Mouse (Mus musculus): ENCODE measurements at regions not wholly inside any gene's neighbourhood (a gene's known extent, or its start where the extent isn't known, plus 50 kb on each side); places are given as distances from the start of the nearest gene placed in this dataset.

- no peak for DNase-seq (ENCODE audit: low spot score in 2 of 2)
These were observed 126.6 kb upstream of the Pkdcc start for GRCm38 (mm10) chr17:83088471-83088870.

DNA sequence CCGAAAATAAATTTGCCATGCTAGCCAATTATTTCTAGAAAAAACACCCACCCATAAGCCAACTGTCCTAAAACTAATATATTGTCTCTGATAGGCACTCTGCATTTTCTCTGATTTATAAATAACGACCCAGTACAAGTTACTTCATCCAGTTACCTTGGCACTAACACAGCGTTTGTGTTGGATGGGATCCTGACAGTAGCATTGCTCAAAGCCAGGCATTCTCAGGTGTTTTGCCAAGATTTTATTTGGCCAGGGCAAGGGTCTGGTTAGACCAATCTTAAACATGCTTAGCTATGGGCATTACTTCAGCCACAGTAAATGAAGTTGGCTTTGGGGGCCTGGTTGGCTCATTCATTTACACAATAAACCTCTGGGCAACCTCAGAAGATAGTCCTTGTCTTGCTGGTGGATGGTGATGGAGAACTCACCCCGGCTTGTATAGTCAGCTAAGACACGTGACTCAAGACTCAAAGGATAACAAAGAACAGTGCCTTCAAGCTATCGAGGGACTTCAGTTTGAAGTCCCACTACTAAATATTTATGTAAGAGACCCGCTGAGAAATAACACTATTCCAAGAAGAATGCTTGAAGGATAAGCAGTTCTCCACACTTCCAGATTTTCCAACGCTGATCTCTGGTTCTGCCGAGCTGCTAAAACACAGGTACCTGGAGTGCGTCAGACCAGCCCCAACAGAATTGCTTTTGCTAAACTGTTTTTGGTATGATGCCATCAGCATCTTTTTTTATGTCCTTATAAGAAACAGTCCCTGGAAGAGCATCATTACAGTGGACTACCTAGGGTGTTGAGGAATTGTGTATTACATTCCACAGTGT, 125.0 kb upstream of the Pkdcc start:
- no peak for DNase-seq (ENCODE audit: low spot score in 2 of 2)

- no peak for DNase-seq (ENCODE audit: low spot score in 2 of 2)
These were observed 121.2 kb upstream of the Pkdcc start for GRCm38 (mm10) chr17:83093862-83094261.

GRCm38 (mm10) chr17:83096451-83096850, 118.6 kb upstream of the Pkdcc start:
- DNase-seq (ENCODE audit: low spot score in 2 of 2): no peak

DNA sequence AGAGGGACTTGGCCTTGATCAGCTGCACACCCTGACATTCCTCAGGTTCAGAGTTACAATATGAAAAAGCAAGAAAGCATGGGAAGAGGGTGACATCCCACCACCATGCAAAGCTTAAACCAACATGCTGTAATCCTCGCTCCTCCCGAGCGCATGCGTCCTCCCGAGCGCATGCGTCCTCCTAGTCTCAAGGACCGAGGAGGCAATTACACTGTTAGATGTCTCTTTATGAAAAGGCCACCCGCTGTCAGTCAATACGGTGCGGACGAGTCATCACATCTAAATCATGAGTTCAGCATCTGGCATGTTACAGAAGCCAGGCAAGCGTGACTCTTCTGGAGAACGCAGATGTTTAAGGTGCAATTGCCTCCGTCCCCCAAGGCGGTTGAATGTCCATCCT, 117.1 kb upstream of the Pkdcc start:
- DNase-seq (ENCODE audit: low spot score in 2 of 2): no peak

DNA sequence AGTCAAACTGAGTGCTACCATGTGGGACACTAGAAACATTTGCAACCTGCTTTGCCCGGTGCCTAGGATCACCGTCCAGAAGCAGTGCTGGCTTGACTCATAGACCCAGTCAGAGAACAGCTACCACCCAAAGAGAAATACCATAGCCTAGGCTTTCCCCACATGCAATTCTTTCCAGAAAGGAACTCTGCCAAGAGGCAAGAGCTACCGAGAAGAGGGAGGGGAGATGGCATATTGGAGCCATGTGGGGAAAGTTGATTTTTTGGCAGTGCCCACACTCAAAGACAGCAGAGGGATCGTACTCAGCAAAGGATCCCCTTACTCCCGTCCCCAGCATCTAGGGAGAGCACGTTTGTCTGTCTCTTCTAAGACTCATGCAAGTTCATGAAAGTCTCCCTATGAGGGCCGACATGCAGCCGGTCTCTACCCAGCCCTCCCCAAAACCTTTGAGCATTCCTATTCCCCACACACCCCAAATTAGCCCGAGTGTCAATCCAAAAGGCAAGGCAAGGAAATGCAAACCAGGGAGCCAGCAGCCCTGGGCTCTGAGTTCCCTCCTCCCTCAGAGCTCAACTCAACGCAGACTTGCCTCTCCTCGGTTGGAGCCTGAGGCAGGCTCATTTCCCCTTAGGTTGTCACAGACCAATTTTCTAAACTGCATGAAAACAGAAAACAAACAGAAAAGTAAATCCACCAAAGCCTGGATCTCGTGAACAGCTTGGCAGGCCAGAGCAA, 116.2 kb upstream of the Pkdcc start:
- no peak for DNase-seq (ENCODE audit: low spot score in 2 of 2)

DNA sequence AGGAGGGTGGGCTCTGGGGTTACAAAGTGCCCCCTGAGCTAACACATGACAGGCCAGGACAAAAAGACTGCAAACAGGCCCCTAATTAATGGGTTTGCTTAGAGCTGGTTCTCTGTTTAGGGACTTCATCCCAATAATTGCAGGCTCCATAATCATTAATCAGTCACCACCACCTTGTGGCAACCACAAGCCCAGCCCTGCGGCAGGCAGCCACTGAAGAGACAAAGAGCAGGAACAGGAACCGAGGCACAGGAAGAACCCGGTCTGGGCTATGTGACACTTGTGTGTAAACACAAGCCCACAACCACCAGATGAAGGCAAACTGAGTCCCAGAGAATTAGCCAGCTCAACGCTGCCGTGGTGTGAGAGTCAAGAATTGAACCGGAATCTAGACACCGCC, 114.1 kb upstream of the Pkdcc start:
- DNase-seq (ENCODE audit: low spot score in 2 of 2): no peak

DNA sequence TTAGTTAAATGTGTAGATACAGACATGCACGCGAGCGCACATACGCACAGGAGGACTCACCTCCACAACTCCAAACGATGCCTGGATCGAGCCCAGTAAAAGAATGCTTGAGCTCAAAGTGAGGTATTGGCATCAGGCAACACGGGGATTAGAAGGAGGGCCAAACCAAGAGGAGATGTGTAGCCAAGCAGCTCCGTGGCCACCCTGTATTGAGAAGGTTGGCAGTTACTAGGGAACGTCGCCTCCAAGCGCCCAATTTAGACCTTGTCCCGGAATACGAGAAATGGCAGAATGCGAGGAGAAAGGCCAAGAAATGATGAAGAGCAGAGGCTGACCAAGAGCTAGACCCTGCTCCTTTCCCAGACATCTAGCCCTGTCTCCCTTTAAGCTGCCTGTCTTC, 113.3 kb upstream of the Pkdcc start:
- DNase-seq (ENCODE audit: low spot score in 2 of 2): no peak

- DNase-seq (ENCODE audit: low spot score in 2 of 2): no peak
These were observed 112.2 kb upstream of the Pkdcc start for GRCm38 (mm10) chr17:83102675-83103412.

DNA sequence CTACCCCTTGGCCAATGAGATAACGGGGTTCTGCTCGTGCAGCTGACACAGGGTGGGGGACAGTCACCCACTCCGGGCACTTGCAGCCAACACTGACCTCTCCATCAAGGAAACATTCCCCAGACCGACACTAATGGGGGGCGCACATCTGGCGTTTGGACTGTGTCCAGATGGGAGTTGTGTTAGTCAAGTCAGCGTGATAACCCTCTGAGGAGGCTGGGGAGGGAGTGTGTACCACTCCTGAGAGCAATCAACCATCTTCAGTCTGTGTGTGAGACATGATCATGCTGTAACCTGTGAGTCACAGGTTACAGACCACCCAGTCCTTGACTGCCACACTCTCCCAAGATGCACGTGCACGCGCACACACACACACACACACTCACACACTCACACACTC, 106.9 kb upstream of the Pkdcc start:
- no peak for DNase-seq (ENCODE audit: low spot score in 2 of 2)

GRCm38 (mm10) chr17:83109792-83110440, 105.2 kb upstream of the Pkdcc start:
- DNase-seq (ENCODE audit: low spot score in 2 of 2): peak; percentile 65 to 66

DNA sequence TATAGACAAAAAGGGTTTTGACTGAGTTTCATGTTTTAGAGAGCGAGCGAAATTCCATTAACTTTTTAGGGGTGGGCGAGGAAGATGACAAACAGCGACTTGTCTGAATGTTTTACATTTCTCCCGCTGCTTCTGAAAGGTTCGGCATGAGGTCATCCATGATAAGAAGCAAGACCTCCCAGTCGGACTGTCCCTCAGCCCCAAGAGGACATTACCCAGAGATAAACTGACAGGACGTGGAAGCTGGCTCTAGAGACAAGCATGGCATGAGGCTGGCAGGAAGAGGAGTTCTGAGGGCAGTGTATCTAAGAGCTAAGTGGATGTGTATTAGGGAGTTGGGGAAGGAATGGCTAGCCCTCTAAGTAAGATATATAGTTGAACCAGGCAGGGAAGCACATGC, 104.5 kb upstream of the Pkdcc start:
- no peak for DNase-seq (ENCODE audit: low spot score in 2 of 2)

GRCm38 (mm10) chr17:83115146-83115545, 99.9 kb upstream of the Pkdcc start:
- DNase-seq (ENCODE audit: low spot score in 2 of 2): no peak

- no peak for DNase-seq (ENCODE audit: low spot score in 2 of 2)
These were observed 99.1 kb upstream of the Pkdcc start for GRCm38 (mm10) chr17:83115832-83116480.

- no peak for DNase-seq (ENCODE audit: low spot score in 2 of 2)
These were observed 94.3 kb upstream of the Pkdcc start for GRCm38 (mm10) chr17:83120665-83121232.

- peak in 1 of 2 experiments; percentile 48 for DNase-seq (ENCODE audit: low spot score in 2 of 2)
These were observed 92.4 kb upstream of the Pkdcc start for GRCm38 (mm10) chr17:83122525-83123280.

GRCm38 (mm10) chr17:83125057-83125456, 90.0 kb upstream of the Pkdcc start:
- no peak for DNase-seq (ENCODE audit: low spot score in 2 of 2)

DNA sequence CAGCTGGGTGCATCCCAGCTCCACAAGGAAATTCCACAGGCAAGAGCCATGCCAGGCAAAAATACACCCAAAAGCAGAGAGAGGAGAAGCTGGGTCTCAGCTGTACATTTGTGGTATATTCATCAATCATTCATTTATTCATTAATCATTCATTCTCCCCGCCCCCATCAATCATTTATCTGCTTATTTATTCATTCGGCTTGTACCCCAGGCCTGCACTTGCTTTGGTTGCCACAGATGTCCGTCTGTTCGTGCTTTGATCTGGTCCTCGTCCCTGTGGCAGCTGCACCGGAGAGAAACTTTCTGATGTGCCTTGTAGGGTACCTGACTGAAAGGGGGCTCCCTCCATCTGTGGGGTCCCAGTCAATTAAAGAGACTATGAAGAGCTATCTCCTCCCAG, 87.2 kb upstream of the Pkdcc start:
- DNase-seq (ENCODE audit: low spot score in 2 of 2): no peak

DNA sequence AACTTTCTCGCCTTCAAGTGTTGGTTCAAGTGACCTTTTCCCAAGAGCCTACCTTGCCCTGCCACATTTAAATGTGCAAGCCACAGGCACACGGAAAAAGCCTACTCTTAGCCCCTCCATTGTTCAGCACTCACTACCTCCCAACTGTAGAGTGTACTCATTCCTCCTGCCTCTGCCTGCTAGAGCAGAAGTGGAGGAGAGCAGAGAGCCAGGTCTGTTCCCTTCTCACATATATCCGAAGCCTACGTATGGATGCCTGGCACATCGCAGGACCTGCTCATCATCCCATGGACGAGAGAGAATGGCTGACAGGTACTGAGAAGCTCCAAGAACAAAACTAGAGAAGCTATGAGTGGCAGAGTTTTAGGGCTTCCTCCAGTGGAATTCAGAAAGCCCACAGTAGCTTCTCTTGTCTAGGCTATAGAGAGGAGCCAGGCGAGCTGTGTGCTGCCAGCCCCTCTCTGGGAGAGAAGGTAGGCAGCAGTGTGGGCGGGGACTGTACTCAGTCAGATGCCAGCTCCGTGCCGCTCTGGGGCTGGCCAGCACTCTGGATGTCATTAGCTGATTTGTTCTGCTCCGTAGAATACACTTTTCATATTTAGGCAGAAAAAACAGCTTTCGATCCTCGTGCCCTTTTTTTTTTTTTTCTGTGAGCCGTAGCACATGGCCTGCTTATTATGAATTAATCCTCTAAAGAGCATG, 86.1 kb upstream of the Pkdcc start:
- DNase-seq (ENCODE audit: low spot score in 2 of 2): peak; percentile 66 to 77

All from layer of hippocampus, postnatal 10 days (tissue).